Mouse (Mus musculus): ENCODE measurements around the gene Pitx2.

Gene Pitx2

DNA sequence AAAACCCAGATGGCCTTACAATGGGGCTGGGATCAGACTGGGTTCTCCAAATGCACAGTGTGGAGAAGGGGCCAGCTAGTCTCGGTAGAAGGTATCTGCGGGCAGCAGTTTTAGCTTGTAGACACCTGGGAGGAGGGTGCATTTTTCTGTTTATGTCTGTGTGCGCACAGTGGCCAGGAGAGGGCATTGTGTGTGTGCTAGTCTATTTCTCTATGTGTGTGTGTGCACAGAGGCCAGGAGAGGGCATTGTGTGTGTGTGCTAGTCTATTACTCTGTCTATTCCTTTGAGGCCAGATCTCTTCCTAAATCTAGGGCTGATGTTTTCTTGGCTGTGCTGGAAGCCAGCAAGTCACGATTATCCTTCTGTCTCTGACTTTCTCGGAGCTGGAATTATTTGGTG lies 58.8 kb downstream of the Pitx2 start:
- DNase-seq (ENCODE audit: low spot score in 2 of 2): no peak
